Mouse (Mus musculus): ENCODE measurements around the gene Olfr218. TPM values are rescaled to one million over a fixed set of nuclear protein-coding genes. Genes with fewer than 3 reads are reported as not detected.

Gene Olfr218
- polyA plus RNA-seq (2012; rRNA removed) = not detected in 2 replicates

DNA sequence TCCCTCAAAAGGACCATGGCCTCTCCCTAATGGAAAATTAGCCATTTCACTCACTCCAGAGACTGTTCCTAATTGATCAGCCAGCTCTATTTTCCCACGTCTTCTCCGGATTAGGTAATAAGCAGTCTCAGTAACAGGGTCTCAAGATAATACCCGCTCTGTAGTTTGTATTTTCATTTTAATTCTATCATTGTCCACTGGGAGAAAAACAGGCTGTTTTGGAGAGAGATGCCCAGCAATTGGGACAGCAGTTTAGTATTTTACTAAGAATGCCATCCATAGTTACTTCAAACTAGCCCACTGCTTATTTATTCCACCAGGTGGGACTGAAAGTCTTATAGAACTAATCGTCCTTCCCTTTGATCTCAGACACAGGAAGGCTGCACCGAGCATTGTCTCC, at the start of gene Olfr218:
Gene Olfr218, plus strand, starts transcription at position 301 of the 400 bp plus-strand sequence.

DNA sequence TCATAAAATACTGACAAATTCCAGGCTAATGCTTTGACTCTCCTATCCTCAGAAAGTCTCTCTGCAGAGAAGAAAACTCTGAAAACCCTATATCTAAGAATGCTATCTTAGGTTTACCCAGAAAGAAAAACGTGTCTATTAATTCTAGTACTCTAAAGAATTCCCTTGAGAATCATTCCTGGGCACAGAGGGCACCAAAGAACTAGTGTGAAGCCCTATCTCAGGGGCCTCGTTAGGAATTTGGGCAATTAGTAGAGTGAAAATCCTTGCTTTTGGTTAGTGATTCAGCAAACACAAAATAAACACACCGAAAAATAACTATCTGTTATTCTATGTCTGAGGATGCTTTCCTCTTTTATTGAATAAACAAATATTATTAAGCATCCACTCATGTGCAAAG, 7.1 kb upstream of the Olfr218 start, which contains the start of gene Olfr1406:
Gene Olfr1406, minus strand, starts transcription at position 101 of the 400 bp plus-strand sequence.

DNA sequence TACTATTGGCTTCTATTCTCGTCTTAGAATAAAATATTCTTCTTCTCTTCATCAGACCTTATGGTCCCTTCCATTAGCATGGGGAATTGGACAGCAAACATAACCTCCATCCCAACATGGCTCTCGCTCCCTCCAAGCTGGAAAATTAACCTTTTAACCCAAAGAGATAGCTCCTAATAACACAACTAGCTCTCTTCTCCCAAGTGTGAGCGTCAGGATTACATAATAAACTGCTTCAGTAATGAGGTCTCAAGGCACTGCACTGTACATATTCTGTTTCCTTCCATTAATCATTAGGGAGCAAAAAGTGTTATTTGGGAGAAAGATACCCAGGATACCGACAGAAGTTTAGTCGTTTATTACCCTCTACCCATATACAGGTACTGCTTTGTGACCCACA, 14.5 kb downstream of the Olfr218 start, which contains the start of gene Olfr1404:
Gene Olfr1404, plus strand, starts transcription at position 301 of the 400 bp plus-strand sequence.

DNA sequence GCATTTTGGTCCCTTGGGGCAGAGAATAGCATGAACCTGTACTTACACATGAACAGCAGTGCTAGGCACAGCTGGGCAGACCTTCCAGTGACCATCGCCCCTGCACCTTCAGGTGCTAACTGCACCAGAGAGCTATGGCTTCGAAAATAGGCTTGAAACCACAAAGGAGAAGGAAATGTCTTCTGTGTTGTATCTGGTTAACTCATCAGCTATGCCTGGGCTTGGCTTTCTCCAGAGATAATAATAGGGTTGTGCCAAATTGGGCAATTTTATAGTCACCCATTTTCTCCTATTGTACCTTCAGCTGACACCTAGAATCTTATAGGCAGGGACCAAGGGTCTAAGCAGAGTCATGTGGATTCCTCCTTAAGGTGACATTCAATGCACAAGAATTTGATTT, 29.5 kb downstream of the Olfr218 start, which contains the start of gene Fcer1a:
Gene Fcer1a, minus strand, starts transcription at position 134 of the 400 bp plus-strand sequence.

Other genes starting within 250 kb of the Olfr218 start
- not detected in 2 replicates for gene Olfr16, start 247.4 kb upstream of the Olfr218 start, polyA plus RNA-seq (2012; rRNA removed)
- gene Olfr1408, start 60.4 kb upstream of the Olfr218 start, polyA plus RNA-seq (2012; rRNA removed) = not detected in 2 replicates
- not detected in 2 replicates for gene Olfr1406, start 7.2 kb upstream of the Olfr218 start, polyA plus RNA-seq (2012; rRNA removed)
- not detected in 2 replicates for gene Olfr1404, start 14.6 kb downstream of the Olfr218 start, polyA plus RNA-seq (2012; rRNA removed)
- gene Fcer1a, start 29.4 kb downstream of the Olfr218 start, polyA plus RNA-seq (2012; rRNA removed) = 0.16 TPM in 1 of 2 replicates, not detected in the other
- not detected in 2 replicates for gene Olfr418, start 68.2 kb downstream of the Olfr218 start, polyA plus RNA-seq (2012; rRNA removed)
- gene Mptx2, start 80.0 kb downstream of the Olfr218 start, polyA plus RNA-seq (2012; rRNA removed) = not detected in 2 replicates
- gene Ackr1, start 135.9 kb downstream of the Olfr218 start, polyA plus RNA-seq (2012; rRNA removed) = 10.6 and 11.5 TPM in 2 replicates
- 0.44 and 0.82 TPM in 2 replicates for gene Aim2, start 153.1 kb downstream of the Olfr218 start, polyA plus RNA-seq (2012; rRNA removed)
- 6.8 and 9.4 TPM in 2 replicates for gene Cadm3, start 169.9 kb downstream of the Olfr218 start, polyA plus RNA-seq (2012; rRNA removed)